Mouse (Mus musculus): Measurements from ENCODE around the gene Ankfn1.

Ankfn1 gene

DNA sequence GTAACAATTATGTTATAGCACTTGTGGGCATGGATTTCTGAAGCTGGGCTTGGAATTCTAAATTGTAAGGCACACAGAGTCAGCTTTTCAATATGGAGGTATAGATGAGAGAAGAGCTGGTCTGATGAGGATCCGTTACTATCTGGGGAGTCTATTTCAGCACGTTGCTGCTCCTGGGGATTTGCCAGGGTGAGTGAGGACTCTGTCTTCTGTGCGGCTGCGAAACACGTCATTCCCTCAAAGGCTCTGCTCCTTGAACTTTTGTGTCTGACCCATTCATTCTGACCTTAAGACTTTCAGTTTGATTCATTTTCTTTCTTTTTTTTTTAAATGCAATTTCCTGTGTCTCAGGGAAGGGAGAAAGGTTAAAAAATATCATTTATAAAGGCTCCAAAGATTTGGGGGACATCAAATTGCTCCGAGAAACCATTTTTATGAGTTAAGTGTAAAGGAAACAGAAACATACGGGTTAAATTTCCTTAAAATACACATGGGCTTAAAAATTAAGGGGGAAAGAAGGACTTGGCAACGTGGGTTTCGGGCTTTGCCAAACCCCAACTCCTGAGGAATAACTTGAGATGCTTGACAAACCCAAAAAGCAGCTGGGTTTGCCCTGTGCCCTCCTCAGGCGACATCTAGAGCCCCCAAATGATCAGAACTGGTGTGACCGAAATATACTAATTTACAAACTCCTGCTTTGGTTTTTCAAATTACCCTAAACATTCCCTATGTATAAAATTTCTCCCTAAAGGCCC, 207.9 kb downstream of the Ankfn1 start:
- DNase-seq = no peak

DNA sequence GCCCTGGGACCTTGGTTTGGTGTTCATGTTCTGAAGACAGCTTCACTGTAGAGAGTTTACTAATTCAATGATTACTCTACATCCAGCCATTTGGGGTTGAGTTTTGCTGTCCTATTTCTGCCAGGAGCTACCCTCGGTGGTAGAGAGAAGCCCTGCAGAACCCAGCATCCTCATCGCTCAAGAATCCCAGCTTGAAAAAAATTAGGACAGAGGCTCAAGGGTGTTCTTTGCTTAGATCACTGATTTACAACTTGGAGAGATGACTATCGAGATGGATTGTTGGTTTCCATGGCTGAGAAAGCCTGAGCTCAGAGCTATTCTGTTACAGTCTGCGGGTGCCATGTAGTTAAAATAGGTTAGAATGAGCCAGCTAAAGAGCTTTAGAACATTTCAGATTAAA, 209.2 kb downstream of the Ankfn1 start:
- no peak for DNase-seq

DNA sequence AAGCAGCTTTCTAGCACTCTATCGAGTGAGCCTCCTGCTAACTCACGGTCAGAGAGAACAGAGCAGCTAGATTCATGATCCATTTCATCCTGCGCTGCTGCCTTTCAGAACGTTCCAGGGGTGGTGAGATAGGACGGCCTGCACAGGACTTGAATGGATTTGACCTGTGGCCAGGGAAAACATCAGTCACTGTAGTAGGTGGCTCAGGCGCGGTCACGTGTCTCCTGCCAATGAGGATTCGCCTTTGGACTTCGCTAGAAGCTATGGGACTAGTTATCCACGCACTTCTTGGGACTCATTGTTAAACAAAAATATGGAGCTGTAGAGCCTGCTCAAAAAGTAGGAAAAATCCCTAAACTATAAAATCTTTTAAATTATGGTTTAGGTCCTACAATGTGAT, 226.0 kb downstream of the Ankfn1 start:
- DNase-seq = no peak

DNA sequence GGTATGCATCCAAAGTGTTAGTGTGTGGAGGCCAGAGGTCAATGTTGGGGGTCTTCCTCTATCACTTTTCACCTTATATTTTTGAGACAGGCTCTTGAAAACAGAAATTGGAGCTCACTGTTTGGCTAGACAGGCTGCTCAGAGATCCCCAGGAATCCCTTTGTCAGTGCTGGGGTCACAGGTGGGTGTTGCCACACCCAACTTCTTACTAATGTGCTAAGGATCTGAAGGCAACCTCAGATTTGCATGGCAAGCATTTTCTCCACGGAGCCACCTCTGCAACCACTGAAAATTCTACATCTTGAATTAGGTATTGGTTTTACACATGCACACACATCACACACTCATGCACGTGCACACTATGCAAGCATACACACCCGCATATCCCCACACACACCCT, 226.5 kb downstream of the Ankfn1 start:
- DNase-seq = no peak

DNA sequence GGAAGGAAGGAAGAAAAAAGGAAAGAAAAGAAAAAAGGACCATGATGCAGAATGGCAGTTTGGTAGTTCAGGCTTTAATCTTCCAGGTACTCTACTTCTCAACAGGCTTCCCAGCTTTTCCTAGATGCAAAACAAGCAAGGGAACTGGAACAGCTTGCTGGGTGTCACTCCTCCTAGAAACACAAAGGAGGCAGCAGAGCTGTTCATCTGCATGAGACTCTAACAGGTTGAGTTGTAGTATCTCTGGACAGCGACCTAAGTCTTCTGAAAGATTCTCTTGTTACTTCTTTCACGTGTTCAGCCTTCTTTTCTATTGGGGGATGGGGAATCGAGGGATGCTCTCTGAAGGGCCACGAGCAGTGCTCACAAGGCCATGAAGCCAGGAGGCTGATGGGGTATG, 228.7 kb downstream of the Ankfn1 start:
- no peak for DNase-seq

DNA sequence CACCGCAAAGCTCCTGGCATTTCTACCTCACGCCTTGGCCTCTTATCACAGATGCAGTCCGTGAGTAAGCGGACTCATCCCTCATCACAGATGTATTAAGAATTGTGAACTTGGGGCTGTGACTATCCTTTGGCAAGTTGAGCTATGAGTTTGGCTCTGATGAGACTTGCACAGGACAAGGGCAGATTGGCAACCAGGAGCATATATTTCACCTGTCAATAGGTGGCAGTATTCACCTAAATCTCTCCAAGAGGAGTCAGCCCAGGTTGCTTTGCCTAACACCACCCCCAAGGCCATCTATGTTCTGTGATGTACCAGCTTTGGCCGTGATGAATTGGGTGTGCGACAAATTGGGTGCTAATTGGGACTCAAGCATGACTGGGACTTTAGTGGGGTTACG, 231.3 kb downstream of the Ankfn1 start:
- DNase-seq = no peak

DNA sequence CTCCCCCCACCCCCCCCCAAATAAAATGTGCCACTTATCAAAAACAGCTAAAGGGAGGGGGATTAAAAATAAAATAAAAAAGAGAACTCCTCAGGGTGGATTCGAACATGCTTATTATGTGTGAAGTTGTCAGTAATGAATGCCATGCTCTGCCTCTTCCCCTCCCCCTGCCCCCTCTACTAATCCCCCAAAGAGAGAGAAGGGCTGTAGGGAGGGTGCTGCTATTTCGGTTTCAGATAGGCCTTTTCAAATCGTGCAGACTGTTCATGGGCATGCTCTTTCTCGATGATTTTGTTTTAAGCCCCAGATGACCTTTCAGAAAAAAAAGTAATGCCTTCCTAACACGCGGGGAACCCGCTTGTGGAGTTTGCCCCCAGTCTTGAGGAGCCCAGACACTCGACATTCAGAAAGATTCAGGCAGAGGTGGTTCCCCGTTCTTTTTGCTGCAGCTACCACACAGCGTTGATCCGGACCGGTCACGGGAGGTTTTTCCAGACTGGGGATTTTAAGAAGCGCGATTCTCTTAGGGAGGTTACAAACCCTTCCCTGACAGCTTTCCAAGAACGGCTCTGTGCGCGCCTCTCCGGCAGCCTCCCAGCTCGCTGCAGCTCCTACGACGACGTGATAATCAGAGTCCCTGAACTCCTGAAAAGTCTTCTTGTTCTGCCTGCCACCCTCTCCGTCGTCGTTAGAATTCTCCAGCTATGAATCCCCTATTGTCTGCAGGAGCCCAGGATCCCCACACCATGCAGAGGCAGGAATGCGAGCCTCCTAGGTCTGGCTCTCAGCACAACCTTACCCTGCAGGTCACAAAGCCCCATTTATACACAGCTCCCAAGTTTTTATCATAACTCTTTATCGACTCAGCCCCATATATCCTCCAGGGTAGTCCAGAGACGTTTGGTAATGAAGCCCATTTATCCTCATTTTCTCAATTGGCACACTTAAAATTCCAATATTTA, 232.3 kb downstream of the Ankfn1 start:
- no peak for DNase-seq

DNA sequence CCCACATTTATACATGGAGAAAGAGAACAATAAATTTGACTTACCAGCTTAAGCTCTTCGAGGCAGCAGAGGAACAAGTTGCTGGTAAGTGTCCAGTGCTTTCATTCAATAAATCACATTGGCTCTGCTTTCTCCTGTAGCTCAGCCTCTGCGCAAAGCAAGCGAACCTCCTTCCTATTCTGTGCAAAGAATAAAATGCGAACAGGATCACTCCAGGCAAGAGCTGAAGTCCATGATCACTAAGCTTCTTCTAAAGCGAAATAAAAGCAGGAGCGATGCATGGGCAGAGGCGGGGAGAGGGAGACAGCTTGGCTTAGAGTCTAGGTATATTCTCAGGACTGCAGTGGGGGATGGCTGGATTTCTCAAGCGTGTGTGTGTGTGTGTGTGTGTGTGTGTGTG, 239.1 kb downstream of the Ankfn1 start:
- DNase-seq = no peak

DNA sequence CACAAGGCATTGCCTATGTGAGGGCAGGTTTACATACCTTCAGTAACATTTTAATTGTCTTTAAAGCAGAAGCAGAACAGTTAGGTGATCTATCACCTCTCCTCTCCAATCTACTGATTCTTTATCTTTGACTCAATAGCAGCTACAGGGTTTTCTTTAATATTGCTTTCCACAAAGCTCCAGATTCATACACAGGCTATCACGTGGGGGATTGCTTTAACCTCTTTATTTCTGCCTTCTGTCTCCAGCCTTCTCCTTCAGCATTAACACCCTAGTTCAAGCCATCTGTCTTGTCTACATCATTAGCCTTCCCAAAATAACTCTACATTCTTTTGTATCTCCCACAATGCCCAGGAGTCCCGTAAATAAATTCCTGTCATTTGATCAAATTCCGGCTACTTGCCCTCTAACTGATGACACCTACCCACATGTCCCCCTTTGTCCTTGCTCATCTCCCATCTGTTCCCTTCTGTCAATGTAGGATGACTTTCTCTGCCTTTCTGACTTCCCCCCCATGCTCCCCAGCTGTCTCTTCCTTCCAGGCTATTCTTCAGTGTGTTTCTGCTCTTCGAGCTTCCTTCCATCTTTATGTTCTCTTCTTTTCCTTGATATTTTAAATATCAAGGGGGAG, 249.5 kb downstream of the Ankfn1 start:
- no peak for DNase-seq

DNA sequence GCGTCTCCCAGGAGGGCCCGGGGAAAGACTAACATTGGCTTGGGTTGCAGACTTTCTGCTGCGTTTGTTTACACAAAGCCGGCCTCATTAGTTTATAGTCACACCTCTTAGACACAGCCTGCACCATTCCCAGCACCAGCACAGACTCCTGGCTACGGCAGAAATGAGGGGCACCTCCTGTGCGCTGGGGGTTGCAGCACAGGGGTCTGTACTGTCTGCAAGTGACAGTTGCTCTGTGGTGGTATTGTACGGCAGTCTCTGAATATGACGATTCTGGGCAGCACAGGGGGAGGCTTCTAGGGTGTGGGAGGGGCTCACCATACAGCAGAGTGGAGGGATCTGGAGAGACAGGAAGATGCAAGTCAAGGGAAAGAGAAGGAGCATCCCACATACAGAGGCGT, 262.0 kb downstream of the Ankfn1 start:
- no peak for DNase-seq

DNA sequence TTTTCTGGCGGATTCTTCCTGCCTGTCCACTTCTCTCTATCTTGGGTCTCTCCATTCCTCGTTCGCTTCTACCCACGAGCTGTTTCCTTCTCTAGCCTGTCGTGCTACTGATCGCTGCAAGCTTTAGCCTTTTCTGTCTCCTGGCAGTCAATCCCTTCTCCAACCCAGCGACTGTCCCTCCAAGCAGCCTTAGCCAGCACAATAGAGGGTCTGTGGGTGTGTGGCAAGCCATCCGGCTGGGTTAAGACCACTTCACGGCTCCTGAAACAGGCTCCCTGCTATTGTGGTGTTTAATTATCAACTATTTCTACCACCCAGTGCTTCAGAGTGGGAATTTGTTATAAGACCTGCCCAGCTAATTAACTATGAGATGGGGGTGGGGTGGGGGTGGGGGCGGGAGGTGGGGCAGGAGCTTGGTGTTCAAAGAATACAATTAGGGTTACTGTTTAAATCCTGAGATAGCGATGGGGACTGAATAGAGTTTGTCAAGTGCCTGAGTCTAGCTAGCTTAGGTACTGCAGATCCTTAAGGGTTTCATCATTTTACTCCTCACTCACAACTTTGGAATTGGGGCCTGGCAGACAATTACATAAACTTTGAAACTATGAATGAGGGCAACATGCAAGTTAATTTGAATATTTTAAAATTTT, 268.7 kb downstream of the Ankfn1 start:
- no peak for DNase-seq

DNA sequence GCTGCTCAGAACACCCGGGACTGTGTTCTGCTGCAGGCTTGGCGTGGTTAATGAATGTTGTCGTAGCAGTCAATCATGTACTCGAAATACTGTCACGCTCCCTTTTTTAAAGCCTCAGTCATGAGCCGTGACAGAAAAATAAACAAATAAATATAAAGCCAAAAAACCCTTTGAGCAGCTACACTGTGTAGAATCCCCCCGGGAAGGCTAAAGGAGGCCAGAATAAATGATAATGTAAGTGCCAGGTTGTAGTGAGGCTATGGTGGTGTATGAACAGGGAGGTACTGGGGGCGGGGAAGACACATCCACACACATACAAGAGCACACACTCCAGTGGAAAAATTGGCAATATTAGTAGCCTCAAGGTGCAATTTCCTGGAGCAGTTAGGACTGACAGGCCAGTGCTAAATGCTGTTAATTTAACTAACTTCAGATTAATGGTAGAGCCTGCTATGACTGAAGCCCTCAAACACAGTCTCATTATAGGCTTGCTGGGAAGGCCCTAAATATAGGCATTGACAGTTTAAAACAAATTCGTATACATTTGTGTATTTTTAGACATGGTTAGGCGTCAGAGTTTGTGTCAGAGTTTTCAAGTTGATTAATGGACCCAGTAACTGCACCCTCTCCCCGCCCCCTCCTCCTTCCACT, 270.7 kb downstream of the Ankfn1 start:
- no peak for DNase-seq

DNA sequence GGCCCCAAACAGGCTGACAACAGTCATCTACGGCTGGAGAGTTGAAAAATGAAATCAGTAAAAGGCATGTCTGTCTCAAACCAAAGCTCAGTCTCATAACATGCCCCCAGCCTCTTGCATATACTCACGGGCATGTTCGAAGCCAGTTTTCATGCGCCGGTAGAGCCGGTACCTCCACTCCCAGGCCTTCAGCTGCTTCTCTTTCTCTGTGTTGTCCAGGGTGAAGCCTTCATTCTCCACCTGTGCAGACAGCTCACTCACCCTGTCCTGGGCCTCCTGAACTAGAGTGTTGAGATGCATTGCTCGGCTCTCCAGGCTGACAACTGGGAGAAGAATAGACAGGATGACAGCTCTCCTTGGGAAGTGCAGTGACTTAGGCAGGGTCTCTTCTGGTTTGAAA, 272.4 kb downstream of the Ankfn1 start:
- DNase-seq = no peak

DNA sequence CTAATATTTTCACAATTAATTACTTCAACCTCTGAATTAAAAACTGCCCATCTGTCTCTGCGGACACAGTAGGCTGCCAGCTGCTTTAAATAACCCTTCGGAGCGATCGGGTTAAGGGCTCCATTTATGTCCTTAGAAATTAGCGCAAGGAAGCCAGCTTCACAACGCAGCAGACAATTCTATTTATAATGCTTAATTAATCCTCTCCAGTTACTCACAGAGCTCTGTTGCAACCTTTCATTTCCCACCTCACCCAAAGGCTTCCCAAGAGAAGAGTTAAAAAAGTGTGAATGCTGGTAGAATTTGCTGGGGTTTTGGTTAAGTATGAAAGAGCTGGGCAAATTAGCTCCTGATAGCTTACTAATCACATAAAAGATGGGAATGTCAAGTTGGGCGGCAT, 275.7 kb downstream of the Ankfn1 start:
- DNase-seq = no peak

DNA sequence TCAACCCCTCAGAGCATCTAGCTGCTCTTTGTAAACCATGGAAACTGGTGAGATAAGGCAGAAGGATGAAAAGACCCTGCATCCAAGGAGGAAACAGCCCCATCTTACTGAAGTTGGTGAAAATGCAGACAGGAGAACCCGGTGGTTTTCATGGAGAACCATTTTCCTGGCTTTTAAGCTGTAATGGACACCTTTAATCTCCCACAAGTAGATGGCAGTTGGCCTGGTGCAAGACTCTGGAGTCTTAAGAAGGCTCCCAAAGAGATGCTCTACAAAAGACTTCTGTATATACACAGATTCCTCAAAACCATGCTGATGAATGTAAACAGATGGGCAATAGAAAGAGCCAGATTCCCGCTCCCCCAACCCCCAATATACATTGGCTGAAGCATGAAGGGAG, 276.5 kb downstream of the Ankfn1 start:
- no peak for DNase-seq

DNA sequence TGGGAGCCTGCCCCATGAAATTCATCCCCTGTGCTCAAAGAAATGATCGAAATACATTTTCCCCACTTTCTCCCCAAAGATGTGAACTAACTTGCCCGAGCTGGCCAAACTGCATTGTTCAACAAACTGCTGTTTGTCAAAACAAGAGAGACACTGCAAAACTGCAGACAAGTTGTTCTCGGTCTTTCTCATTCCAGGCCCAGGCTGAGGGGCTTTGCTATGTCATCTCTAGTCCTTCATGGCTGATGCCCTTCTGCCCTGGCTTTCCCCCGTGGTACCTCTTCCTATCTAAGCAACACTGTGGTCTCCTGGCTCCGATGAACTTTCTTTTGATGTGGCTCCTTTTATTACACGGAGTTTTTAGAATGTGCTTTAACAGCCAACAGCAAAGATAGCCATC, 296.4 kb downstream of the Ankfn1 start:
- DNase-seq = no peak

DNA sequence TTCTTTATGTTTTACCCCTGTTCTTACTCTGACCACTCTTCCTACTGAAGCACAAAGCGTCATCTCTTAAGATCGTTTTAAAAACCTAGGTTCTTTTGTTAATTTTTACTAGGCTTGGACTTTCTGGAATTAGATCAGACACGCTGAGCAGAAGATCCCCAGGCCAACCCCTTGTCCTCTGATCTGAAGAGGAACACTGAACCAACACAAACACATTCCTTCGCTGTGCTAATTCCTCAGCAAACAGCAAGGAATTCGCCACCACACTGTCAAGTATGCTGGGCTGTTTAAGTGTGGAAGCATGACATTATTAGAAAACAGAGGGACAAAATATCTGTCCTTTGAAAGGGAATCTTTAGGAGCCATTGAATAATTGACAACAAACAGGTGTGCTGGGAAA, 300.5 kb downstream of the Ankfn1 start:
- no peak for DNase-seq

DNA sequence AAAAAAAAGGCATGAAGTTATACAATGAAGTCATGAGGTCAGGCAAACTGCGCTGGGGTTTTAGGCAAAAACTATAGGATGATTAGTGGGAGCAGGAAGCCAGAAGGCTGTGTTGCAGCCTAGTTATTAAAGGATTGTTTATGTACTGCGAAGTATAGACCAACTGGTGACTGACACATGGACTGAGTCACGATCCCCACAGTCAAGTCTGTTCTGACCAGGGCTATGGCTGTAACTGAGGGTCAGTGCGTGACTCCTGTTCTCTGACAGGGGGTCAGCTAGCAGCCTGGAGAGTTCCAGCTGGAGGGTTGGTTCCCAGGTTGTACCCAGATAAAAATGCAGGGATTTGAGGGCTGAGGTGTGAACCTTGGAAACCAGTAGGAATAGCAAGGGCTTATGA, 301.4 kb downstream of the Ankfn1 start:
- no peak for DNase-seq

DNA sequence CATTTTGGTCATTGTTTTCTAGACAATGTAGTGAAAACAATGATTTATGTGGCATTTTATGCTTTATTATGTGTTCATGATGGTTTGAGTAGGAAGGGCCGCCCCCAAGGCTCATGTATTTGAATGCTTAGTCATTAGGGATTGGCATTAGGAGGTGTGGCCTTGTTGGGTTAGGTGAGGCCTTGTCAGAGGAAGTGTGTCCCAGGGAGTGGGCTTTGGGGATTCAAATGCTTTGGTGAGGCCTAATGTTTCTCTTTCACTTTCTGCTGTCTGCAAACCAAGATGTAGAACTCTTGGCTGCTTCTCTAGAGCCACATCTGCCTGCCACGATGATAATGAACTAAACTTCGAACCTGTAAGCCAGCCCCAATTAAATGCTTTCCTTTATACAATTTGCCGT, 304.6 kb downstream of the Ankfn1 start:
- no peak for DNase-seq

DNA sequence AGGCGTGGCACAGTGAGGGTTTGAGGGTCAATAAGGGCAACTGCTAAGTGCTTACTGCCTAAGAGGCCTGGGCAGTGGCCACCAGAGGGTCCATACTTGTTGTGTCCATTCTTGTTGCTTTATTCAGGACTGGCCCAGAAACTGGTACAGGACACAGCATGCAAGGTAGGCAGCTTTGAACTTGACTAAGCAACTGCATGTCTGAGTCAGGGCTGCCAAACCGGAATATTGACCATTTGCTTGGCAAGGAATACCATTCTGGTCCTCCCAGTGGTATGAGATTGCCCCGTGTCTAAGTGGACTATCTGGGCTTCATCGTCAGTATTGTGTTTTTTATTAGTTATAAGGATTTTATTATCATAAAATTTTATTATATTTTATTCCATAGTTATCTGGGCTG, 312.1 kb downstream of the Ankfn1 start:
- DNase-seq = no peak

DNA sequence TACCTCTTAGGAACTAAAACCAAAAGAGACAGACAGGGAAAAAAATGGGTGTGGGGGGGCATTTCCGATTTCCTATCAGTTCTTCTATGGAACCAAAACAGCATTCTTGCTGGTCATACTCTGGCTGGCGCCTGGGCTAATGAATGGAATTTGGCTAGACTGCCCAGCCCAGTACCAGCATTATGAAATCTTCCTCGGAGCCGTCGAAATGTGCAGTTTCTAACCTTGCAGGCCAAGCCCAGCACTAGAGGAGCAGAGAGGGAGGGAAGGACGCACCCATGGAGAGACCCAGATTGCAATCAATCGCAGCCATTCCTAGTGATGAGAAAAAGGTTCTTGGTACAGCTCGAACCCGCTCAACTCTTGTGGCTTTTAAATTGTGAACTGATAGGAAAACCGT, 315.2 kb downstream of the Ankfn1 start:
- no peak for DNase-seq

DNA sequence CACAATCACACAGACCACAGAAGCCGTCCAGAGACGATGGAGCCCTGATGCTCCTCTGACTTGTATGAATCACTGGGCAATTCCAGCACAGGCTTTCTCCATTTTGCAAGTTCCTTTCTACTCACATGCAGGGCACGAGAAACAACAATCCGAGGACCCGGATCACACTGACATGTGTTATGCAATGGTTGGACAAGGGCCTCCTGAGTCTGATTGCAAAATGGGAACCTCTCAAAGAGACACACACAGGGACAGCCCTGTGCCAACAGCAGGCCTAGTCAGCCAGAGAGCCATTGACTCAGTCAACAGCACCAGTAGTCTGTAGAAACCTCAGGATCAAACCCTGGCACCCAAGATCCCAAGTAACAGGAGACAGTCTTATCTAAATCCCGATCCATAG, 318.0 kb downstream of the Ankfn1 start:
- DNase-seq = no peak

All from thymus, postnatal 36 days (tissue).